Mouse (Mus musculus) liver, adult 2 months (tissue): ENCODE measurements around the gene Aox3. TPM values are rescaled to one million over a fixed set of nuclear protein-coding genes. Genes with fewer than 3 reads are reported as not detected.

ENCODE experiments used
- DNase-seq: peaks from one replicate; pipeline ENCODE4 v3.0.0-alpha.2; 2011; ENCODE audit warnings: low read depth, low spot score; ENCODE audit errors: extremely low read depth
- H3K27ac ChIP-seq: fragments of 200-500 bp; replicated peaks from 2 replicates; pipeline ENCODE4 v1.5.1; 2012; ENCODE audit warnings: low read depth, mild to moderate bottlenecking, control low read depth, inconsistent platforms, low read length; ENCODE audit not compliant: insufficient read depth
- H3K27me3 ChIP-seq: fragments of 200-500 bp; 2 replicates; pipeline ENCODE4 v1.6.1; 2012; ENCODE audit warnings: mild to moderate bottlenecking, moderate library complexity, low read length, inconsistent platforms; ENCODE audit not compliant: control insufficient read depth, insufficient read depth
- H3K36me3 ChIP-seq: fragments of 200-500 bp; 2 replicates; pipeline ENCODE4 v1.6.1; 2012; ENCODE audit warnings: low read length, inconsistent platforms; ENCODE audit not compliant: control insufficient read depth, insufficient read depth
- H3K4me1 ChIP-seq: fragments of 200-500 bp; 2 replicates; pipeline ENCODE4 v1.6.1; 2011; ENCODE audit warnings: low read length; ENCODE audit not compliant: control insufficient read depth, insufficient read depth
- H3K4me3 ChIP-seq: fragments of 200-500 bp; 2 replicates; pipeline ENCODE4 v1.5.1; 2011; ENCODE audit warnings: low read depth, mild to moderate bottlenecking, control low read depth, low read length, moderate library complexity; ENCODE audit not compliant: insufficient read depth
- H3K79me2 ChIP-seq: fragments of 200-500 bp; 2 replicates; pipeline ENCODE4 v1.6.1; 2012; ENCODE audit warnings: inconsistent platforms, mild to moderate bottlenecking, low read length, moderate library complexity; ENCODE audit not compliant: control insufficient read depth, insufficient read depth
- H3K9ac ChIP-seq: fragments of 200-500 bp; 2 replicates; pipeline ENCODE4 v1.6.1; 2012; ENCODE audit warnings: low read depth, mild to moderate bottlenecking, control low read depth, inconsistent platforms, low read length
- CTCF ChIP-seq: fragments of 200-500 bp; IDR thresholded peaks from 2 replicates; pipeline ENCODE4 v1.5.1; 2011; ENCODE audit warnings: low read depth, low read length, control low read depth
- POLR2A ChIP-seq: fragments of 200-500 bp; IDR thresholded peaks from 2 replicates; pipeline ENCODE4 v1.6.1; 2011; ENCODE audit warnings: low read length, control low read depth; ENCODE audit not compliant: insufficient read depth; ENCODE audit errors: extremely low read depth
- WGBS: fragments of 180-500 bp; shearing (Covaris S2); methylation state at CpG from one replicate; pipeline ENCODE4 v1.1.7; 2018; 5-methylcytosine and 5-hydroxymethylcytosine counted together
- polyA plus RNA-seq: library from polyadenylated mRNA; depleted of rRNA; stranded (reverse); fragments of >200 nt; gene quantifications from 2 replicates; pipeline ENCODE4 v1.2.3, GENCODE M21; 2012
- total RNA-seq: library from RNA; depleted of rRNA; stranded (reverse); fragments of >200 nt; gene quantifications from 2 replicates; pipeline ENCODE4 v1.2.3, GENCODE M21; 2014

The Aox3 gene
- total and polyA plus RNA-seq, 2 experiments: 59.0 to 244 TPM

- H3K79me2 ChIP-seq: peaks cover 10% of the 10 kb centered on the region; the same call in 1 of the 2 replicates
- peaks cover 29% of the 10 kb centered on the region for H3K4me1 ChIP-seq
- no peak overlapping the region for H3K9ac ChIP-seq
- TF ChIP-seq POLR2A: no peak
- TF ChIP-seq CTCF: no peak
- H3K4me3 ChIP-seq: no peak overlapping the region
- H3K27ac ChIP-seq: peak overlapping the region; percentile 66
- whole genome bisulfite sequencing: 44% methylated on average over 3 of the region's 3 CpGs
- DNase-seq: peak; percentile 93
- H3K27me3 ChIP-seq: no peaks in the 10 kb centered on the region
- peaks cover 61% of the 10 kb centered on the region for H3K36me3 ChIP-seq
Observed at GRCm38 (mm10) chr1:58118231-58118630, 5.3 kb downstream of the Aox3 start.

- Histone ChIP-seq H3K9ac (no peak overlapping the region), H3K4me1 (no peaks in the 10 kb centered on the region), H3K79me2 (no peaks in the 10 kb centered on the region), H3K4me3 (no peak overlapping the region), H3K36me3 (peaks cover 82% of the 10 kb centered on the region), H3K27me3 (no peaks in the 10 kb centered on the region), H3K27ac (no peak overlapping the region)
- no peak for DNase-seq
- TF ChIP-seq POLR2A (no peak), CTCF (no peak)
- WGBS: 93% methylated on average over 8 of the region's 8 CpGs
Observed at GRCm38 (mm10) chr1:58124901-58125300, 12.0 kb downstream of the Aox3 start.

- TF ChIP-seq POLR2A (no peak), CTCF (no peak)
- Histone ChIP-seq H3K36me3 (peaks cover 68% of the 10 kb centered on the region), H3K4me1 (peaks cover 6% of the 10 kb centered on the region), H3K27me3 (no peaks in the 10 kb centered on the region), H3K9ac (no peak overlapping the region), H3K4me3 (no peak overlapping the region), H3K27ac (no peak overlapping the region), H3K79me2 (no peaks in the 10 kb centered on the region)
- peak; percentile 62 for DNase-seq
Observed at GRCm38 (mm10) chr1:58137891-58138290, 25.0 kb downstream of the Aox3 start.

- no peak overlapping the region for H3K9ac ChIP-seq
- no peaks in the 10 kb centered on the region for H3K79me2 ChIP-seq
- H3K4me3 ChIP-seq: no peak overlapping the region
- peaks cover 73% of the 10 kb centered on the region for H3K36me3 ChIP-seq
- WGBS: 93% methylated on average over 9 of the region's 9 CpGs
- DNase-seq: no peak
- no peak overlapping the region for H3K27ac ChIP-seq
- TF ChIP-seq POLR2A (no peak), CTCF (peak; percentile 14; the same call in 1 of the 2 replicates)
- no peaks in the 10 kb centered on the region for H3K27me3 ChIP-seq
- peaks cover 8% of the 10 kb centered on the region for H3K4me1 ChIP-seq
Observed at GRCm38 (mm10) chr1:58138986-58139385, 26.1 kb downstream of the Aox3 start.

GRCm38 (mm10) chr1:58140607-58141006 lies 27.7 kb downstream of the Aox3 start:
- WGBS: 86% methylated on average over 5 of the region's 5 CpGs
- TF ChIP-seq CTCF: peak; percentile 12; the same call in 1 of the 2 replicates
- TF ChIP-seq POLR2A: no peak
- H3K4me3 ChIP-seq: no peak overlapping the region
- peaks cover 77% of the 10 kb centered on the region for H3K36me3 ChIP-seq
- peaks cover 17% of the 10 kb centered on the region for H3K4me1 ChIP-seq
- H3K27ac ChIP-seq: no peak overlapping the region
- DNase-seq: no peak
- H3K79me2 ChIP-seq: no peaks in the 10 kb centered on the region
- no peak overlapping the region for H3K9ac ChIP-seq
- H3K27me3 ChIP-seq: no peaks in the 10 kb centered on the region

- no peak overlapping the region for H3K9ac ChIP-seq
- no peak overlapping the region for H3K4me3 ChIP-seq
- peaks cover 15% of the 10 kb centered on the region for H3K4me1 ChIP-seq
- 16% methylated on average over 10 of the region's 10 CpGs for WGBS
- H3K36me3 ChIP-seq: peaks cover 75% of the 10 kb centered on the region
- peak; percentile 100 for DNase-seq
- no peaks in the 10 kb centered on the region for H3K27me3 ChIP-seq
- peak overlapping the region; percentile 52 for H3K27ac ChIP-seq
- no peak for TF ChIP-seq CTCF
- H3K79me2 ChIP-seq: no peaks in the 10 kb centered on the region
Observed at GRCm38 (mm10) chr1:58144384-58145069, 31.6 kb downstream of the Aox3 start.
